Mouse (Mus musculus) MEL (cell line): Measurements from ENCODE around the gene Gm12184. TPM values are rescaled to one million over a fixed set of nuclear protein-coding genes. Genes with fewer than 3 reads are reported as not detected.

Source experiments
- DNase-seq: peaks from one replicate; pipeline ENCODE4 v3.0.0; 2011; ENCODE audit warnings: low read depth, low spot score
- H3K27ac ChIP-seq: 2 replicates; pipeline ENCODE4 v1.5.1; 2012; ENCODE audit warnings: low read depth, mild to moderate bottlenecking, control low read depth, low read length, moderate library complexity; ENCODE audit not compliant: control insufficient read depth
- H3K27me3 ChIP-seq, 2 experiments: fragments of 150-350 bp in 1 of 2; sonication (generic) in 1 of 2; 2 replicates each; pipeline ENCODE4 v1.6.1; 2012; ENCODE audit warnings: low read length in 2 of 2, mild to moderate bottlenecking in 2 of 2, improper control_type of control experiment in 1 of 2, moderate library complexity in 1 of 2; ENCODE audit not compliant: insufficient read depth in 2 of 2, control insufficient read depth in 1 of 2
- H3K36me3 ChIP-seq, 2 experiments: 2 replicates each; pipeline ENCODE4 v1.6.1; 2012 to 2014; ENCODE audit warnings: low read length in 2 of 2, improper control_type of control experiment in 1 of 2, inconsistent platforms in 1 of 2, mild to moderate bottlenecking in 1 of 2; ENCODE audit not compliant: insufficient read depth in 2 of 2, control insufficient read depth in 1 of 2
- H3K4me1 ChIP-seq, 2 experiments: fragments of 150-350 bp in 1 of 2; sonication (generic) in 1 of 2; 2 replicates each; pipeline ENCODE4 v1.6.1; 2012; ENCODE audit warnings: low read length in 2 of 2, improper control_type of control experiment in 1 of 2, mild to moderate bottlenecking in 1 of 2; ENCODE audit not compliant: insufficient read depth in 2 of 2, control insufficient read depth in 1 of 2
- H3K4me3 ChIP-seq, 2 experiments: fragments of 150-350 bp in 1 of 2; sonication (generic) in 1 of 2; 2 replicates each; pipeline ENCODE4 v1.5.1; 2012; ENCODE audit warnings: low read depth in 2 of 2, low read length in 2 of 2, mild to moderate bottlenecking in 2 of 2, moderate library complexity in 2 of 2, control low read depth in 1 of 2, improper control_type of control experiment in 1 of 2; ENCODE audit not compliant: control insufficient read depth in 1 of 2, insufficient read depth in 1 of 2
- H3K79me2 ChIP-seq: 2 replicates; pipeline ENCODE4 v1.6.1; 2012; ENCODE audit warnings: mild to moderate bottlenecking, low read length, moderate library complexity; ENCODE audit not compliant: control insufficient read depth, poor library complexity, insufficient read depth
- H3K9ac ChIP-seq: 2 replicates; pipeline ENCODE4 v1.6.1; 2012; ENCODE audit warnings: low read depth, mild to moderate bottlenecking, control low read depth, low read length, moderate library complexity; ENCODE audit not compliant: control insufficient read depth, poor library complexity, severe bottlenecking
- H3K9me3 ChIP-seq: fragments of 150-350 bp; sonication (generic); replicated peaks from 2 replicates; pipeline ENCODE4 v1.6.1; 2012; ENCODE audit warnings: mild to moderate bottlenecking, low read length, improper control_type of control experiment, moderate library complexity; ENCODE audit not compliant: insufficient read depth
- CHD1 ChIP-seq: IDR thresholded peaks from 2 replicates; pipeline ENCODE4 v1.6.1; 2012; ENCODE audit warnings: low read depth, mild to moderate bottlenecking, inconsistent platforms, low read length, improper control_type of control experiment
- CHD2 ChIP-seq: IDR thresholded peaks from 2 replicates; pipeline ENCODE4 v1.6.1; 2011; ENCODE audit warnings: low read length, improper control_type of control experiment
- CTCF ChIP-seq, 3 experiments: IDR thresholded peaks in 2 of 3; conservative IDR thresholded peaks in 1 of 3; 2 replicates each; pipeline ENCODE4 v1.5.1; 2011 to 2012; ENCODE audit warnings: low read length in 3 of 3, low read depth in 2 of 3, mild to moderate bottlenecking in 2 of 3, improper control_type of control experiment in 1 of 3, inconsistent platforms in 1 of 3, mixed read lengths in 1 of 3, moderate library complexity in 1 of 3; ENCODE audit not compliant: control insufficient read depth in 1 of 3, insufficient read depth in 1 of 3, poor library complexity in 1 of 3, severe bottlenecking in 1 of 3
- E2F4 ChIP-seq: IDR thresholded peaks from 2 replicates; pipeline ENCODE4 v1.6.1; 2011; ENCODE audit warnings: low read depth, low read length, improper control_type of control experiment, borderline replicate concordance
- ELF1 ChIP-seq: IDR thresholded peaks from 2 replicates; pipeline ENCODE4 v1.6.1; 2014; ENCODE audit warnings: low read depth, mild to moderate bottlenecking, inconsistent platforms, low read length, improper control_type of control experiment, moderate library complexity
- EP300 ChIP-seq, 2 experiments: IDR thresholded peaks; 2 replicates each; pipeline ENCODE4 v1.6.1; 2011; ENCODE audit warnings: improper control_type of control experiment in 2 of 2, low read length in 2 of 2, low read depth in 1 of 2, mild to moderate bottlenecking in 1 of 2
- ETS1 ChIP-seq: IDR thresholded peaks from 2 replicates; pipeline ENCODE4 v1.6.1; 2012; ENCODE audit warnings: low read depth, mild to moderate bottlenecking, inconsistent platforms, low read length, improper control_type of control experiment, moderate library complexity
- GABPA ChIP-seq: IDR thresholded peaks from 2 replicates; pipeline ENCODE4 v1.6.1; 2012; ENCODE audit warnings: low read depth, mild to moderate bottlenecking, inconsistent platforms, low read length, improper control_type of control experiment, moderate library complexity
- GATA1 ChIP-seq: IDR thresholded peaks from 2 replicates; pipeline ENCODE4 v1.6.1; 2011; ENCODE audit warnings: low read depth, low read length, improper control_type of control experiment
- HCFC1 ChIP-seq: IDR thresholded peaks from 2 replicates; pipeline ENCODE4 v1.6.1; 2012; ENCODE audit warnings: low read depth, mild to moderate bottlenecking, inconsistent platforms, low read length, improper control_type of control experiment, moderate library complexity
- JUND ChIP-seq: IDR thresholded peaks from 2 replicates; pipeline ENCODE4 v1.6.1; 2011; ENCODE audit warnings: low read depth, mild to moderate bottlenecking, improper control_type of control experiment, low read length
- KAT2A ChIP-seq: conservative IDR thresholded peaks from 2 replicates; pipeline ENCODE4 v1.6.1; 2012; ENCODE audit warnings: low read depth, low read length, improper control_type of control experiment, inconsistent platforms
- MAFK ChIP-seq: IDR thresholded peaks from 2 replicates; pipeline ENCODE4 v1.6.1; 2011; ENCODE audit warnings: low read depth, mild to moderate bottlenecking, low read length, improper control_type of control experiment, borderline replicate concordance
- MAX ChIP-seq: IDR thresholded peaks from 2 replicates; pipeline ENCODE4 v1.6.1; 2011; ENCODE audit warnings: low read length, improper control_type of control experiment
- MXI1 ChIP-seq: IDR thresholded peaks from 2 replicates; pipeline ENCODE4 v1.6.1; 2011; ENCODE audit warnings: mild to moderate bottlenecking, low read depth, low read length, improper control_type of control experiment
- MYB ChIP-seq: IDR thresholded peaks from 2 replicates; pipeline ENCODE4 v1.6.1; 2011; ENCODE audit warnings: mild to moderate bottlenecking, low read depth, low read length, improper control_type of control experiment
- MYC ChIP-seq: IDR thresholded peaks from 2 replicates; pipeline ENCODE4 v1.6.1; 2011; ENCODE audit warnings: low read depth, mild to moderate bottlenecking, low read length, improper control_type of control experiment, moderate library complexity
- NELFE ChIP-seq: IDR thresholded peaks from 2 replicates; pipeline ENCODE4 v1.6.1; 2011; ENCODE audit warnings: low read depth, low read length, improper control_type of control experiment
- NRF1 ChIP-seq: IDR thresholded peaks from 2 replicates; pipeline ENCODE4 v1.6.1; 2014; ENCODE audit warnings: low read depth, mild to moderate bottlenecking, inconsistent platforms, low read length, improper control_type of control experiment, moderate library complexity; ENCODE audit not compliant: poor library complexity, insufficient read depth, severe bottlenecking
- POLR2A ChIP-seq, 2 experiments: IDR thresholded peaks; 2 replicates each; pipeline ENCODE4 v1.6.1; 2011 to 2012; ENCODE audit warnings: low read length in 2 of 2, mild to moderate bottlenecking in 2 of 2, control low read depth in 1 of 2, improper control_type of control experiment in 1 of 2, low read depth in 1 of 2, moderate library complexity in 1 of 2; ENCODE audit not compliant: control insufficient read depth in 1 of 2, insufficient read depth in 1 of 2, poor library complexity in 1 of 2
- SIN3A ChIP-seq: IDR thresholded peaks from 2 replicates; pipeline ENCODE4 v1.6.1; 2012; ENCODE audit warnings: low read length, improper control_type of control experiment, inconsistent platforms
- SMC3 ChIP-seq: IDR thresholded peaks from 2 replicates; pipeline ENCODE4 v1.6.1; 2011; ENCODE audit warnings: low read depth, low read length, improper control_type of control experiment
- TBP ChIP-seq: IDR thresholded peaks from 2 replicates; pipeline ENCODE4 v1.8.0; 2011; ENCODE audit warnings: low read depth, low read length, improper control_type of control experiment
- TCF12 ChIP-seq: IDR thresholded peaks from 2 replicates; pipeline ENCODE4 v1.6.1; 2014; ENCODE audit warnings: low read depth, mild to moderate bottlenecking, inconsistent platforms, low read length, improper control_type of control experiment, moderate library complexity
- USF1 ChIP-seq: IDR thresholded peaks from 2 replicates; pipeline ENCODE4 v1.6.1; 2014; ENCODE audit warnings: low read depth, mild to moderate bottlenecking, inconsistent platforms, low read length, improper control_type of control experiment, moderate library complexity
- USF2 ChIP-seq, 2 experiments: IDR thresholded peaks; 2 replicates each; pipeline ENCODE4 v1.6.1; 2011 to 2012; ENCODE audit warnings: improper control_type of control experiment in 2 of 2, low read length in 2 of 2, borderline replicate concordance in 1 of 2, inconsistent platforms in 1 of 2, low read depth in 1 of 2, mild to moderate bottlenecking in 1 of 2; ENCODE audit not compliant: insufficient read depth in 1 of 2
- ZKSCAN1 ChIP-seq: IDR thresholded peaks from 2 replicates; pipeline ENCODE4 v1.6.1; 2012; ENCODE audit warnings: low read depth, mild to moderate bottlenecking, inconsistent platforms, low read length, improper control_type of control experiment, moderate library complexity
- ZMIZ1 ChIP-seq: IDR thresholded peaks from 2 replicates; pipeline ENCODE4 v1.6.1; 2012; ENCODE audit warnings: low read depth, mild to moderate bottlenecking, inconsistent platforms, low read length, improper control_type of control experiment, moderate library complexity
- ZNF384 ChIP-seq: IDR thresholded peaks from 2 replicates; pipeline ENCODE4 v1.6.1; 2012; ENCODE audit warnings: low read depth, mild to moderate bottlenecking, inconsistent platforms, low read length, improper control_type of control experiment
- polyA plus RNA-seq, 2 experiments: library from polyadenylated mRNA; stranded (reverse) in 1 of 2; unstranded in 1 of 2; fragments of >175 nt in 1 of 2; fragments of >200 nt in 1 of 2; gene quantifications; 2 replicates each; pipeline versions ENCODE4 v1.2.1 to v1.2.4; 2012; ENCODE audit warnings: low replicate concordance in 2 of 2, low read depth in 1 of 2; ENCODE audit not compliant: insufficient read length in 2 of 2, insufficient read depth in 1 of 2, missing spikeins in 1 of 2
- total RNA-seq: library from RNA; depleted of rRNA; stranded (reverse); fragments of 300-350 nt; gene quantifications from 2 replicates; pipeline ENCODE4 v1.2.3, GENCODE M21; 2012

The Gm12184 gene
- total and polyA plus RNA-seq, 3 experiments, result 10.9 to 15.3 TPM; not detected in 1

- TF ChIP-seq MAX (peak; percentile 78), CHD2 (no peak), MXI1 (peak; percentile 62)
These were observed 32.6 kb upstream of the Gm12184 start (continued) for GRCm38 (mm10) chr11:48859014-48859413.

GRCm38 (mm10) chr11:48853474-48854180 lies 27.2 kb upstream of the Gm12184 start:
- peak; percentile 93 for DNase-seq
- Histone ChIP-seq H3K27ac (peak overlapping the region; percentile 29), H3K36me3 (peaks cover 0 to 4% of the 10 kb centered on the region in 2 experiments; a peak in 1 of 4 replicates), H3K4me3 (peak overlapping the region; percentile 56 to 81), H3K79me2 (no peaks in the 10 kb centered on the region; the same call in 1 of the 2 replicates), H3K4me1 (0 out of 4 replicates have a peak, but pooled peaks cover 0 to 6% of the 10 kb centered on the region in 2 experiments), H3K9ac (peak overlapping the region; percentile 67), H3K9me3 (no peaks in the 10 kb centered on the region), H3K27me3 (no peaks in the 10 kb centered on the region)
- TF ChIP-seq USF1, result no peak
- peak; percentile 74 for TF ChIP-seq SIN3A
- TF ChIP-seq MYC, result no peak
- TF ChIP-seq TBP, result peak; percentile 100
- TF ChIP-seq GATA1, result peak; percentile 73
- peak; percentile 91; the same call in 1 of the 2 replicates for TF ChIP-seq ELF1
- 0 out of 2 replicates have a peak, but pooled peaks have one; percentile 15 for TF ChIP-seq TCF12
- peak; percentile 100 for TF ChIP-seq MAFK
- TF ChIP-seq HCFC1, result peak; percentile 61; the same call in 1 of the 2 replicates
- no peak for TF ChIP-seq ZNF384
- TF ChIP-seq NRF1, result peak; percentile 79
- no peak for TF ChIP-seq USF2 (IDR thresholded peaks at IDR 0.05; ENCODE audit: borderline replicate concordance in 1 of 2, insufficient read depth in 1 of 2, low read depth in 1 of 2, low read length in 2 of 2)
- TF ChIP-seq CHD1, result no peak
- TF ChIP-seq NELFE, result no peak
- TF ChIP-seq KAT2A, result no peak; the same call in 1 of the 2 replicates
- TF ChIP-seq EP300 (IDR thresholded peaks at IDR 0.05; ENCODE audit: low read depth in 1 of 2, low read length in 2 of 2), result no peak
- no peak for TF ChIP-seq ZKSCAN1
- TF ChIP-seq MYB, result no peak
- no peak for TF ChIP-seq ZMIZ1
- TF ChIP-seq GABPA, result no peak
- TF ChIP-seq ETS1, result no peak; the same call in 1 of the 2 replicates
- no peak for TF ChIP-seq JUND
- TF ChIP-seq CTCF (IDR thresholded peaks at IDR 0.05 in 2 of 3, conservative IDR thresholded peaks at IDR 0.05 in 1 of 3; ENCODE audit: control insufficient read depth in 1 of 3, insufficient read depth in 1 of 3, low read depth in 2 of 3, low read length in 3 of 3, poor library complexity in 1 of 3, severe bottlenecking in 1 of 3), result peak; percentile 13 to 32 (median 20); a peak in 3 of 6 replicates
- peak; percentile 78; the same call in 1 of the 2 replicates for TF ChIP-seq E2F4
- TF ChIP-seq POLR2A (IDR thresholded peaks at IDR 0.05; ENCODE audit: control insufficient read depth in 1 of 2, insufficient read depth in 1 of 2, low read depth in 1 of 2, low read length in 2 of 2, poor library complexity in 1 of 2), result no peak; a peak in 1 of 4 replicates
- peak; percentile 54 for TF ChIP-seq MXI1
- 0 out of 2 replicates have a peak, but pooled peaks have one; percentile 7 for TF ChIP-seq SMC3
